Mouse (Mus musculus): ENCODE measurements around the gene Cbx2.

- TF ChIP-seq CTCF (IDR thresholded peaks at IDR 0.05; ENCODE audit: low read depth, low read length) = no peak
- no peak for TF ChIP-seq POLR2A (IDR thresholded peaks at IDR 0.05; ENCODE audit: insufficient read depth, low read length)
- no peak for TF ChIP-seq EP300 (IDR thresholded peaks at IDR 0.05; ENCODE audit: insufficient read depth, low read depth, low read length)
Observed at GRCm38 (mm10) chr11:118985571-118985970, 37.2 kb upstream of the Cbx2 start.
